Mouse (Mus musculus) lung, embryonic 14.5 days (tissue): Measurements from ENCODE around the gene Rnaset2a. TPM values are rescaled to one million over a fixed set of nuclear protein-coding genes. Genes with fewer than 3 reads are reported as not detected.
"Not testable (repeated sequence)": the region's sequence is repeated elsewhere in the genome, so short reads cannot be mapped to it uniquely, and the experiment has no call there.

Experiments
- ATAC-seq: fragments of 200-750 bp; cut with Nextera tagmentation; 2 replicates; pipeline ENCODE4 v1.8.0; 2017; ENCODE audit warnings: mild to moderate bottlenecking, moderate TSS enrichment, moderate library complexity; ENCODE audit not compliant: insufficient read depth
- DNase-seq: peaks from one replicate; pipeline ENCODE4 v3.0.0-alpha.2; 2015
- H3K27ac ChIP-seq: fragments of 300-500 bp; sonication (generic); 2 replicates; pipeline ENCODE4 v1.5.1; 2014; ENCODE audit warnings: low read depth, mild to moderate bottlenecking, moderate library complexity
- H3K27me3 ChIP-seq: fragments of 300-500 bp; sonication (generic); 2 replicates; pipeline ENCODE4 v1.6.1; 2014; ENCODE audit warnings: low read length, control low read depth; ENCODE audit not compliant: insufficient read depth
- H3K36me3 ChIP-seq: fragments of 300-500 bp; sonication (generic); 2 replicates; pipeline ENCODE4 v1.6.1; 2014; ENCODE audit warnings: control low read depth; ENCODE audit not compliant: insufficient read depth
- H3K4me1 ChIP-seq: fragments of 300-500 bp; sonication (generic); 2 replicates; pipeline ENCODE4 v1.6.1; 2014; ENCODE audit warnings: antibody characterized with exemption, control low read depth; ENCODE audit not compliant: insufficient read depth
- H3K4me2 ChIP-seq: fragments of 300-500 bp; sonication (generic); 2 replicates; pipeline ENCODE4 v1.6.1; 2014; ENCODE audit warnings: mild to moderate bottlenecking
- H3K4me3 ChIP-seq: fragments of 300-500 bp; sonication (generic); 2 replicates; pipeline ENCODE4 v1.5.1; 2014; ENCODE audit warnings: low read depth, low read length
- H3K9ac ChIP-seq: fragments of 300-500 bp; sonication (generic); 2 replicates; pipeline ENCODE4 v1.6.1; 2014
- H3K9me3 ChIP-seq: fragments of 300-500 bp; sonication (generic); 2 replicates; pipeline ENCODE4 v1.6.1; 2016; ENCODE audit warnings: low read depth, low read length, control low read depth
- CTCF ChIP-seq: IDR thresholded peaks from 2 replicates; pipeline ENCODE4 v1.5.1; 2016; ENCODE audit warnings: antibody characterized with exemption, low read depth
- WGBS: fragments of 180-500 bp; shearing (Covaris S2); extraction: QIAGEN DNeasy Blood & Tissue Kit; methylation state at CpG from one replicate; pipeline ENCODE4 v1.1.7; 2014; 5-methylcytosine and 5-hydroxymethylcytosine counted together
- polyA plus RNA-seq: library from polyadenylated mRNA; unstranded; fragments of >200 nt; fragmentation: Nextera tagmentation; extraction: Ambion mirVana; gene quantifications from 2 replicates; pipeline ENCODE4 v1.2.1, GENCODE M21; 2014

Gene Rnaset2a
- polyA plus RNA-seq, 1 experiment from 2014 or later: 28.4 TPM

GRCm38 (mm10) chr17:8171081-8171480, 23.2 kb upstream of the Rnaset2a start:
- WGBS: 44% methylated on average over 4 of the region's 4 CpGs
- Histone ChIP-seq H3K4me3 (no peak overlapping the region), H3K9ac (no peak overlapping the region), H3K36me3 (peaks cover 66% of the 10 kb centered on the region), H3K27me3 (no peaks in the 10 kb centered on the region), H3K4me2 (no peak overlapping the region), H3K4me1 (no peaks in the 10 kb centered on the region), H3K9me3 (no peaks in the 10 kb centered on the region), H3K27ac (no peak overlapping the region)
- ATAC-seq (no peak), DNase-seq (no peak)
- TF ChIP-seq CTCF: no peak

- no peak overlapping the region for H3K4me2 ChIP-seq
- H3K27ac ChIP-seq: no peak overlapping the region
- no peaks in the 10 kb centered on the region for H3K27me3 ChIP-seq
- H3K36me3 ChIP-seq: peaks cover 58% of the 10 kb centered on the region
- H3K9ac ChIP-seq: no peak overlapping the region
- H3K4me1 ChIP-seq: no peaks in the 10 kb centered on the region
- no peak for TF ChIP-seq CTCF
- no peak for DNase-seq
- 89% methylated on average over 7 of the region's 7 CpGs for WGBS
- no peaks in the 10 kb centered on the region for H3K9me3 ChIP-seq
- no peak overlapping the region for H3K4me3 ChIP-seq
- ATAC-seq: no peak
These were observed 22.4 kb upstream of the Rnaset2a start for GRCm38 (mm10) chr17:8170331-8170730.

GRCm38 (mm10) chr17:8167436-8167835, 19.5 kb upstream of the Rnaset2a start:
- not testable (repeated sequence) for DNase-seq, H3K4me1 ChIP-seq, H3K9ac ChIP-seq, H3K9me3 ChIP-seq, H3K4me3 ChIP-seq, H3K27ac ChIP-seq, ATAC-seq, H3K27me3 ChIP-seq, H3K4me2 ChIP-seq
- WGBS: 69% methylated on average over 5 of the region's 8 CpGs
- H3K36me3 ChIP-seq: peaks cover 33% of the 10 kb centered on the region

GRCm38 (mm10) chr17:8166454-8166853, 18.6 kb upstream of the Rnaset2a start:
- Histone ChIP-seq H3K4me3 (peak overlapping the region; percentile 47), H3K36me3 (peaks cover 24% of the 10 kb centered on the region), H3K4me2 (peak overlapping the region; percentile 43)
- H3K27ac ChIP-seq, H3K4me1 ChIP-seq, ATAC-seq, DNase-seq, H3K9ac ChIP-seq, H3K27me3 ChIP-seq, H3K9me3 ChIP-seq: not testable (repeated sequence)
- WGBS: 41% methylated on average over 2 of the region's 3 CpGs

GRCm38 (mm10) chr17:8165977-8166376, 18.1 kb upstream of the Rnaset2a start:
- WGBS: under 1% methylated on average over 11 of the region's 11 CpGs

GRCm38 (mm10) chr17:8165608-8165945, 17.7 kb upstream of the Rnaset2a start:
- DNase-seq, H3K4me1 ChIP-seq, H3K27ac ChIP-seq, ATAC-seq, H3K9me3 ChIP-seq, H3K27me3 ChIP-seq: not testable (repeated sequence)
- Histone ChIP-seq H3K36me3 (peaks cover 17% of the 10 kb centered on the region), H3K4me2 (peak overlapping the region; percentile 43), H3K4me3 (peak overlapping the region; percentile 47), H3K9ac (peak overlapping the region; percentile 49)
- under 1% methylated on average over 38 of the region's 42 CpGs for WGBS

More at GRCm38 (mm10) chr17:8165977-8166376, 18.1 kb upstream of the Rnaset2a start:
- H3K4me2 ChIP-seq: peak overlapping the region; percentile 43
- H3K27me3 ChIP-seq, H3K9ac ChIP-seq, H3K4me1 ChIP-seq, H3K27ac ChIP-seq, DNase-seq, ATAC-seq, H3K9me3 ChIP-seq: not testable (repeated sequence)
- H3K36me3 ChIP-seq: peaks cover 21% of the 10 kb centered on the region
- H3K4me3 ChIP-seq: peak overlapping the region; percentile 47

GRCm38 (mm10) chr17:8164701-8165607, 17.1 kb upstream of the Rnaset2a start, which contains the start of gene Fgfr1op:
Gene Fgfr1op (plus strand): TSS chr17:8165501.
- Histone ChIP-seq H3K9ac (peak within 1 kb of the TSS; percentile 49), H3K4me3 (peak within 1 kb of the TSS; percentile 47), H3K4me2 (peak within 1 kb of the TSS; percentile 43), H3K36me3 (peaks cover 11% of the 10 kb centered on the region)
- H3K9me3 ChIP-seq, H3K27ac ChIP-seq, H3K4me1 ChIP-seq, H3K27me3 ChIP-seq, DNase-seq: not testable (repeated sequence)
- ATAC-seq: peak; percentile 97
- under 1% methylated on average over 16 of the region's 55 CpGs for WGBS
